Mouse (Mus musculus): ENCODE results near the gene Sh2d3c.

Gene Sh2d3c

GRCm38 (mm10) chr2:32759001-32759400 is 38.1 kb downstream of the Sh2d3c start:
- no peak for DNase-seq

- no peak for DNase-seq
Measured at GRCm38 (mm10) chr2:32761361-32761760, 40.5 kb downstream of the Sh2d3c start.

GRCm38 (mm10) chr2:32761859-32762258 is 41.0 kb downstream of the Sh2d3c start:
- no peak for DNase-seq

- DNase-seq, result no peak
Measured at GRCm38 (mm10) chr2:32763353-32763752, 42.5 kb downstream of the Sh2d3c start.

DNA sequence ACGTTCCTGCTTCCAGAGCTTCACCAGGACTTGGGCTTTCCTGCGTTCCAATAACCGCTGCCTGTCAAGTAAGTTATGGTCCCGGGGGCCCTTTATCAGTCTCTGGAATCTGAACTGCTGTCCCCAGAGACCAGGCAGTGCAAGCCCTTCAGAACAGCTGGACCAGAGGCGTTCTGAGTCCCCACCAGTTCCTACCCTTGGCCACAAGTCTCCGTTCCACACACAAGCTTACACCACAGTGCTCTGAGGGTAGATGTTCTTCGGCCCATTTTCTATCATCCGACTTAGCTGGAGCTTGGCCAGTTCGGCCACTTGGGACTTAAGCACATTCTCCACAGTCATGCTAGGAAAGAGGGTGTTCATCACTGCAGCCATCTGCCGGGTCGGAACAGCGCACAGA is 46.4 kb downstream of the Sh2d3c start:
- DNase-seq, result no peak

DNA sequence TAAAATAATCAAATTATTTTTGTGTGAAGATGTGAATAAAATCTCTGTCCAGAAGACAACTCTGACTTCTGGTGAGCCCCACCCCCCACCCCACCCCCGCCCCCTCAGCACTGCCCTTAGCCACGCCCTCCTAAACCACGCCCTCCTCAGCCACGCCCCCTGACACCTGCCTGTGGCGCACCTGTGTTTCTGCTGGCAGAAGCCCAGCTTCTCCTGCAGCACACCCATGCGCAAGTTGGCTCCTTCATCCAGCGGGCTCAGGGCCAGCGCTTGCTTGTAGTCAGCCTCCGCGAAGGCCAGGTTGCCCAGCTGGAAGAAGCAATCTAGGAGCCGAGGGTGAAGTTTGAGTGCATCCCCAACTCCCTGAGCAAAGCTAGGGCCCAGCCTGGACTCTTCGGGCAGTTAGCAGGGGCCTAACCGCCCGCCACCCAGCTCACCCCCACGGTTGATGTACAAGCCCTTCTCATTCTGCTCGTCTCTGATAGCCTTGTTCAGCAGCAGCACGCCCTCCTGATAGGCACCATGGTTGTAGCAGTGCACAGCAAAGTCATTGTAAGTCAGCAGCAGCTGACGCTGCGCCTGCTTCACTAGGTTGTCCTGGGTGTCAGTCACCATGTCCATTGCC is 47.9 kb downstream of the Sh2d3c start:
- peak; percentile 79 to 85 for DNase-seq

DNA sequence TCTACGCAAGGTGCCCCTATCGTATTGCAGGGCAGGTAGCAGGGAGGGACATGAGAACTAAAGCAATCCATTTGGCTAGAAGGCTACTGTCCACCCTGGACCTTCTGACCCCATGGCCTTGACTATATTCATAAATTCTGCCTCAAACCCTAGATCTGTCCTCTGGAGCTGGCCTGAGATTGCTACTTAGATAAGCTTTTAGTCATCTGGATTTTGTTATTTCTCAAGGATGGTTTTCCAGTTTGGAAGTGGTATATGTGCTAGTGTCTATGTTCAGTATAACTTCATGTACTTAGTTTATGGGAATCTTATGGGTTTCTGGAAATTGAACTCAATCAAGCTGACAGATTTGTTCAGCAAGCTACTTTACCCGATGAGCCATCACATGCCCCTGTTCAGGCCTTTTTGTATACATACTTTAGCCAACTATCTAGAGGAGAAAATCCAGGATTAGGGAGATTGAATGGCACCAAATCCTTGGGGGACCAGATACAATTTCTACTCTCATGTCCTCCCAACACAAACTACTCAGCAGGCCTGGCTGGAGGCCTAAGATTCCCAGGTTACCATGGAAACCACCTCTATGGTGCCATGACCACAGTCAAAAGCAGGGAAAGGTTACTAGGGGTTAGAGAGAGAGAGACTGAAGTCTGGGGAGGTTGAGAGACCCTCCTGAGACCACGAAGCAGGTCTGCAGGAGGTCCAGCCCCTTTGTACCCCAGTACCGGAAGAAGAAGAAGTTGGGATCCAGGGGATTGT is 48.7 kb downstream of the Sh2d3c start:
- DNase-seq, result no peak

DNA sequence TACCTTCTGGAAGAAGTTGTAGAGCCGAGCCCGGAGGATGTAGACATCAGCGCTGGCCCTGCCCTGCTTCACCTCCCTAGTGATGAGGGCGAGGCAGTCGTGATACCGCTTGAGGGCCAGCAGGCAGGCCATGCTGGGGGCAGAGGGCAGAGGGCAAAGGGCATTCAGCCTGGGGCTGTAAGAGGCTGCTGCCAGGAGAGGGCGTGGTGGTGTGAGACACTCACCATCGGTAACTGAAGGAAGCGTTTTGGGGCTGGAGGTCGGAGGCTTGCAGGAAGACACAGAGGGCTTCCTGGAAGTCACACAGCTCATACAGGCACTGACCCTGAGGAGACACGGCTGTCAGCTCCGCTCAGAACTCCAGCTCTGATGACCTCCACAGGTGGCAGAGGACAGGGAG is 51.0 kb downstream of the Sh2d3c start:
- DNase-seq, result no peak

GRCm38 (mm10) chr2:32772626-32773279 is 51.9 kb downstream of the Sh2d3c start:
- DNase-seq, result no peak

DNA sequence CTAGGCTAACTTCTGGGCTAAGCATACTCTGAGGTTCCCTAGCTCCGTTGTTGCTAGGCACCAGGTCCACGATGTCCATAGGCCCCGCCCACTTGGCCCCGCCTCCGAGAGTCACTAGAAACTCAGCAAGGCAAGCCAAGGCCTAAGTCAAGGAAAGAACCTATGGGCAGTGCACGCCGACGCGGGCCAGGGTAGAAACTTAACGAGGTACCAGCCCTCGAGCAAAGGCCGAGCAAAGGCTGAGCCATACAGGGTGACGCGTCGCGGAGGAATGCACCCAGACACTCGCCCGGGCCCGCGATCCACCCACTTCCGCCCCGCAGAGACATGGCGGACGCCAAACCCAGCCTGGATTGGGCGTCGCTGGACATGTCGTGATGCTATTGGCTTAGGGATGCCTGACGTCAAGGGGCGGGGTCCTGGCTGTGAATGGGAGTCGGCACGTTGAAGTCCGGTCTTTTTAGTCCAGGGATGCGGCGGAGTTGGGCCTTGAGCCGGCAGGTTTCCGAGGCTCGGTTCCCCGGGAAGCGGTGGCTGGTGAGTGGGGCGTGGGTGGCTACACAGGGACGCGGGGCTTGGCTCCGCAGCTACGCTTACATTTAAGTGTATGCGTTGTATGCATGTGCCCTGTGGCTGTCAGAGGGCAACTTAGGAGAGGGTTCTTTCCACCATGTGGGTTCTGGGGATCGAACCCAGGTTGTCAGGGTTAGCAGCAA is 54.7 kb downstream of the Sh2d3c start, which contains the start of the genes Ttc16 and Ptrh1:
TSS of gene Ttc16 (minus strand) at position 275 of the 716 bp plus-strand sequence.
TSS of gene Ptrh1 (plus strand) at position 428 of the 716 bp plus-strand sequence.
- DNase-seq, result peak; percentile 98 to 99

DNA sequence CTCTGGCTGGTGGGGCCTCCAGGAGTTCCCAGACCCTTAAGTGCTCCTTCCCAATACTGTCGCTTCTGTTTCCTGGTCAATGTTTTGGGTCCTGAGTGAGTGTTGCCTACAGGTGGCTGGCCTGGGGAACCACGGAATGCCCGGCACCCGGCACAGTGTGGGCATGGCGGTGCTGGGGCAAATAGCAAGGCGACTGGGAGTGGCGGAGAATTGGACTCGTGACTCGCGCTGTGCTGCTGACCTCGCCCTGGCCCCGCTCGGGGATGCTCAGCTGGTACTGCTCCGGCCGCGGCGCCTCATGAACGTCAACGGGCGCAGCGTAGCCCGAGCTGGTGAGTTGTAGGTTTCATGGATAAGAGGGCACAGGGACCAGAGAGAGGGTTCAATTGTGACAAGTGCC is 55.3 kb downstream of the Sh2d3c start:
- DNase-seq, result peak in 1 of 2 experiments; percentile 29

GRCm38 (mm10) chr2:32778081-32778480 is 57.2 kb downstream of the Sh2d3c start:
- no peak for DNase-seq

DNA sequence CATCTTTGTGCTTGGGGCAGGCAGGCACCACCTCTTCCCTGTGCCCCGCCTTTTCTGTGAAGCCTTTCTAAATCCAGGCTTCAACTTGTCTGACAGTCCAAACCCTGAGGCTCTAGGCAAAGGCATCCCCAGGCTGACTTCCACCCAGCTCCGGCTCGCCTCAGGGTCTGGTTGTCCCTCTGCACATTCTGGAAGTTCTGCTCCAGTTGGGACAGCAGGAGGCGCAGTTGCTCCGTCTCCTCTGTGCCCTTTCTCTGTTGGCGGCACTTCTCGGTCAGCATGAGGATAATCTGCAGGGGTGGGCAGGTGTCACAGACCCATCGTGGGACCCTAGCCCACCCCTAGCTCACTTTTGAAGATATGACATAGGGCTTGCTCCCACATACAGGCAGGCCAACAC is 58.3 kb downstream of the Sh2d3c start:
- DNase-seq, result peak; percentile 65 to 72

DNA sequence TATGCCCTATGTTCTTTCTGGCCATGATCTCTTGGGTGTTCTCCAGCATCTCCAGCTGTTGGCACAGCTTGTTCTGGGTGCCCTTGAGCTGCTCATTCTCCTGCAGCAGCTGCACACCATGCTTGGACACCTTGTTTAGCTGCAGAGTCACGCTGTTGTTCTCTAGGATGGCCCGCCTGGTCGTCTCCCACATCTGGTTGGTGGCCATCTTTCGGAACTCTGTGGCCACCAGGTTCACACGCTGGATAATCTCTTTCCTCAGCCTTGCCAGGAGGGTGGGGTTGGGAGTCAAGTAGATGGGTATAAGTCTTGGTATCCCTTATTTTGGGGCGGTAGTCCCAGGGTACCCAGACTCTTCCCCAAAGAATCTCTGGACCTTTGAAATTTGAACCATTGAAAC is 58.9 kb downstream of the Sh2d3c start:
- DNase-seq, result no peak

DNA sequence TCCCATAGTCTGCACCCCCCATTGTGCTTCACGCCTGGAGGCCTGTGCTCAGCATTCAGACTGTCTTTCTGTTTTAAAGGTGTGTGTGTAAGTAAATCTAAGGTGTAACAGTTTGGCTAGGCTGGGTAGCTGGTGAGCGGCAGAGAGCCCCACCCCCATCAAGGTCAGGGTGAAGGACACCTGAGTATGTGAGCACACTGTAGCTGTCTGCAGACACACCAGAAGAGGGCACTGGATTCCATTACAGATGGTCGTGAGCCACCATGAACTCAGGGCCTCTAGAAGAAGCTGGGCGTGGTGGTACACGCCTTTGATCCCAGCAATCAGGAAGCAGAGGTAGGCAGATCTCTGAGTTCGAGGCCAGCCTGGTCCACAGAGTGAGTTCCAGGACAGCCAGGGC is 60.9 kb downstream of the Sh2d3c start:
- no peak for DNase-seq

GRCm38 (mm10) chr2:32784048-32784681 is 63.3 kb downstream of the Sh2d3c start, which contains the start of gene Cfap157:
TSS of gene Cfap157 (minus strand) at chr2:32784428.
- peak in 1 of 2 experiments; percentile 52 for DNase-seq

DNA sequence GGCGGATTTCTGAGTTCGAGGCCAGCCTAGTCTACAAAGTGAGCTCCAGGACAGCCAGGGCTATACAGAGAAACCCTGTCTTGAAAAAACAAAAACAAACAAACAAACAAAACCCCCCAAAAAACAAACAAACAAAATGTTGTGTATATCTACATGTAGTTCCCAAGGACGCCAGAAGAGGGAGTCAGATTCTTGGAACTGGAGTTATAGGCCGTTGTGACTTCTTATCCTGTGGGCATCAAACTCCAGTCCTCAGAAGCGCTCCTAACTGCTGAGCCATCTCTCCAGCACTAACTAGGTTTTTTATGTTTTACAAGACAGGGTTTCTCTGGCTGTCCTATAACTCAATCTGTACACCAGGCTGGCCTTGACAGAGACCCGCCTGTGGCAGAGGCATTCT is 66.3 kb downstream of the Sh2d3c start:
- no peak for DNase-seq

- no peak for DNase-seq
Measured at GRCm38 (mm10) chr2:32788581-32788980, 67.7 kb downstream of the Sh2d3c start.

DNA sequence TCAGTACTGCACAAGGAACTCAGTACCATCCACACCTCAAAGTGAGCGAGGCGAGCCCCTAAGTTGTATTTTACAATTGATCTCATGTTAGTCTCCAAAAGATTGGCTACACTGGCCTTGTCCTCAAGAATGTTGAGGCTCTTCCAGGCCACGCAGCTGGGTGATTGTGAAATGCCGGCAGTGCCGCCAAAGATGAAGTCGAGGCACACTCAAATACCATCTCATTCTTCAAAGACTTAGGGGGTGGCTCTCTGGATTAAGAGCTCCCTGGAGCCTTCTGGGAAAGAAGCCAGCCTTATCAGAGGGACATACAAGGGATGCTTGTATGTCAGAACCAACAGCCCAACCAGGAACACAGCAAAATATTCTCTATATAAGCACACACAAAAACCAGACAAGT is 70.4 kb downstream of the Sh2d3c start:
- DNase-seq, result peak; percentile 68 to 72

DNA sequence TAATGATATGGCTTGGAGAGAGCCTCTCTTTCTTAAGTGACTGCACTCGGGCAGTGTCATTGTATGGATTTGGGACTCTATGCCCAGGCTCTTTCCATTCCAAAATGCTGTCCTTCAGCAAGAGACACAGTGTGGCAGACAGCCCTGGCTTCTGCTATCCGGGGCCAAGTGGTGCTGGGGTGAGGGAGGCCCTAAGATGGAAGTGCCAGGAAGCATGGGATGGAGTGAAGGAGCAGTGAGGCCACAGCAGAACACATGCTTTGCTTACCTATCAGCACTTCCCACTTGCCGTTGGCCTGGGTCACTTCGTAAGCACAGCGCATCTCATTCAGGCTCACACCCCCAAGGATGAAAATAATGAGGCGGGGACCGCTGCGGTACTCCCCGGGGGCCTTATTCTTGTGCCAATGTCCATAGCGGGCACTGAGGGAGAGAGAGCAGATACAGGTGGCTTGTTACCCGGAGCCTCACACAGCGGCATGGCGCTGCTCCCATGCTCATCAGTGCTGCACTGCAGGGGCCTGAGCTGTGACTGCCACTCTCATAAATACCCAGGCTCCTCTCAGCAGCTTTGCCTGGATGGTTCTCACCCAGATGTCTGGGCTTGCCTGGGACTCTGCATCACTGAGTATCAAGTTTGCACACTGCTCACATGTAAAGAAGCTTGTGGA is 75.0 kb downstream of the Sh2d3c start:
- DNase-seq, result no peak

GRCm38 (mm10) chr2:32798251-32798962 is 77.6 kb downstream of the Sh2d3c start:
- DNase-seq, result no peak
